Mouse (Mus musculus): Measurements from ENCODE around the gene Nfya.

Nfya gene

DNA sequence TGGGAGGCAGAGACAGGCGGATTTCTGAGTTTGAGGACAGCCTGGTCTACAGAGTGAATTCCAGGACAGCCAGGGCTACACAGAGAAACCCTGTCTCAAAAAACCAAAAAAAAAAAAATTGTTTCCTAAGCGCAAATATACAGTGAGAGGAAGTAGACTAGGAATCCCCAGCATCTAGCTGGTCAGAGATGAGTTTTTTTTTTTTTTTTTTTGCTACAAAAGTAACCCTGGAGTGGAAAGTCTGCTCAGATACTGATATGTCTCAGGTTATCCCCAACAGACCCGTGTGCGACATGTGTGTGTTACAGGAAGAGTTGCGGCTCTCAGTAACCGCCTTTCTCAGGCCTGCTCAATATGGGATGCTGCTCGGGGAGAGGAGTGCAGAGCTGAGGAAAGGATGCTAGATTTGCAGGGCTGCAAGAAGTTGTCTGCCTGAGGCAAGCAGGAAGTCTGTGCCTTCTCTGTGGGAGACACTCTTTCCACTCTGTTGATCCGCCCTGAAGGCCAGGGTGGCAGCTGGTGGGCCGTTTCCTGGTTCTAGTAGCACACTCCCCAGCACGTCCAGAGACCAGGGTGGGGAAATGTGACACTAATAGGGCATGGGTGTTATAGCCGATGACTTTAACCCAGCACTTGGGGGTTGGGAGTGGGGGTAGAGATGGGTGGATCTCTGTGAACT is 18.3 kb upstream of the Nfya start:
- DNase-seq: no peak

DNA sequence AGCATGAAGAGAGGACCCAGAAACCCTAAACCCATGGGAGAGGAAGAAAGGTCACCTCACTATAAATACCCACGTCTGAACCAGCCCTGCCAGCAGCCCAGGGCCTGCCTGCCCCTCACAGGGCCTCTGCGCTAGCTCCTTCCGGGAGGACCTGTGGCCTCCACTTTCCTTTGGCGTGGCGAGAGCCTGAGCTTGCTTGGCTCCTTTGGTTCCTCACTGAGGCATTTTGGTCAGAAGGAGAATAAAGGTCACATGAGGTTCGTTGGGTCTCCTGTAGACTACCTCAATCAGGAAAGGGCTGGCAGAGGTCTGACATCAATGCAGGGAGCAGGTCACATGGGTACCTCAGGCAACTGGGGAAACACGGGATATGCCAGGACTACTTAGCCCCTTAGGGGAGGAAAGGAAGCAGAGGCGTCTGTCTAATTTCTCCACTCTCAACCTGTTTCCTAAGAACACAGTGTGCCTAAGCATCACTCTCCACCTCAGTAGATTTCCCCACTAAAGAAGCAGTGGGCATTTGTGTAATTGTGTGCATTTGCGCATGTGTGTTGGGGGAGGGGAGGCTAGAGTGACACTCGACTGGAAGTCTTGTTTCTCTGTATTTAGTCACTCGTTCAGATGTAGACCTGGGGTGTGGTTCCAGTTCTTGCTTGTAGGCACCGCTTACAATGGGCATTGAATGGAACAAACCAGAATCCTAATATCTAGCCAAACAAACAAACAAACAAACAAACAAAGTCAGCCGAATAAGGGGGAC is 17.5 kb upstream of the Nfya start:
- DNase-seq: no peak

- no peak for DNase-seq
These were observed 16.3 kb upstream of the Nfya start for GRCm38 (mm10) chr17:48425823-48426612.

- DNase-seq: no peak
These were observed 14.5 kb upstream of the Nfya start for GRCm38 (mm10) chr17:48424237-48424636.

GRCm38 (mm10) chr17:48419571-48419970 is 9.9 kb upstream of the Nfya start:
- DNase-seq: no peak

DNA sequence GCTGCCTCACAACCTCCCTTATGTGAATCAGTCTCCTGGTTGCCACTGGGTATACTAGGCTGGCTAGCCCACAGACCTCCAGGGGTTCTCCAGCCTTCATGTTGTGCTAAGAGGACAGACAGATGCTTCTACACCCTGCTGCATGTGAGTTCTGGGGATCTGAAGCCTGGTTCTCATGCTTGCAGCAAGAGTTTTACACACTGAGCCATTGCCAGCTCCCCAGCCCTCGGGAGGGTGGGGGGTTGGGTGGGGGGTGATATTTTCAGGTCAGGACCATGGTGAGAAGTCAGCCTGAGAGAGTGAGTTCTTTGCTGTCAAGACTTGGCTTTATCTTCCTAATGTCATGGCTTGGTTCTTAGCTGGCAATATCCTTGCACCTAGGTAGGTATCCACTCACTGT is 9.1 kb upstream of the Nfya start:
- DNase-seq: peak; percentile 6

DNA sequence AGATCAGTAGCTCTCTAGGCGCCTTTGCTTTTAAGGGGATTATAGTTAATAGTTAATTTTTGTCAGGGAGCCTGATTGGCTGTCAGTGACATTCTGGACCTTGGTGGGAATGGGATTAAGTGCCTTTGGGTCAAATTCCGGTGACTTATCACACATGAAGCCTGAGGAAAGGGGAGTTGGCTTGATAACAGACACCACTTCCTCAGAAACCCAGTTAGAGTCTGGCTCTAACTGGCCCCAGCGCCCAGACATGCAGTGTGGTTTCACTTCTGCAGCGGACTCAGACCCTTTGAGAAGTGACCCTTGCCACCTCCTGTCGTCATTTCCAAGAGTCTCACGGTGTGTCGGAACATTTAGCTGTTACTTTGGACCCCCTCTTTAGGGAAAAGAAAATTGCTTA is 8.5 kb upstream of the Nfya start:
- peak; percentile 10 for DNase-seq

DNA sequence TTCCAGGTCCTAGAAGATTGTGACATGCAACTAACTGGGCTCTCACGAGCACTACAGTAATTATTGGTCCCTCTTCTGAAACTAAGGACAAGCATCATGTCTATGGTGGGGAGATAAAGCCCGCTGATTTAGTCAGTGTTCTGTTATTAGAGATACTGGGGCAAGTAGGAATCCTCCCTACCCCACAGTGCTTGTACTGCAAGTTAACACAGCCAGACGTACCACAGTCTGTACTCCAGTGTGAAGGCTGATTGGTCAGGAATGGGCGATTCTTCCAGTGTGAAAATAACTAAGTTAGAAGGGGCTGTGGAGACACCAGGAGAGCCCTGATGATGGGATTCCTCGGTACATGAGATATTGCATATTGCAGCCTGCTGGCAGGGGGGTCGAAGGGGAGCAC is 7.8 kb upstream of the Nfya start:
- peak; percentile 13 for DNase-seq

DNA sequence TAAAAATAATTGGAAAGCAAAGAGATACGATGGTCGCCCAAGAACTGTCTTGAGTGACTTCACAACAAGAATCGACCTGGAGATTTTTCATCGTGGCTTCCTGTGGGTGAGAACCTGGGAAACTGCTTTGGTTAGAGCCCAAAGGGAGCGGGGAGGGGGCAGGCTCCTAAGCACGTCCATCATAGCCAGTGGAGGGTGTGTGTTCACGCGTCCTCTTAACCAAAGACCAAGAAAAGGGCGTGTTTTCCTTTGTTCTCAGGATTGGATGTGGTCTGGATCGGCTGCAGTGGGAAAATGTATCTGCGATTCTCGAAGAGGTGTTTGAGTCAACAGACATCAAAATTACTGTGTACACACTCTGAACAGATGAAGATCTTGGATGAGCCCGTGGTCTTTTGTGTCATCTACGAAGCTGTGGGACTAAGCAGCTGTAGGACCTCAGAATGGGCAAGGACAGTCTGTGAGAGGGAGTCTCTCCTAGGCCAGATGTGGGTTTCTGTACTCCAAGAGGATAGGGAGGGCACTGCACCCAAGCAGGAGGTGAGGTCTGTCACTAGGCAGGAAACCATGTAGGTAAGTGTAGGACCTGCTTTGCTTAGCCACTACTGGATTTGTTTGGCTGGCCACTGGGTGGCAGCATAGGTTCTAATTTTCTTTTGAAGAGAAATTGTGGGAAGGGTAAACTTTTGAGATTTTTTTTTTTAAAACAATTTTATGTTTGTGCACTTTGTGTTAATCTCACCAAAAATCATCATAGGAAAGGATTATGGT is 6.9 kb upstream of the Nfya start:
- peak; percentile 62 for DNase-seq

- peak; percentile 80 for DNase-seq
These were observed 6.3 kb upstream of the Nfya start for GRCm38 (mm10) chr17:48416011-48416410.

- peak; percentile 62 for DNase-seq
These were observed 1.5 kb upstream of the Nfya start for GRCm38 (mm10) chr17:48411241-48411640.

DNA sequence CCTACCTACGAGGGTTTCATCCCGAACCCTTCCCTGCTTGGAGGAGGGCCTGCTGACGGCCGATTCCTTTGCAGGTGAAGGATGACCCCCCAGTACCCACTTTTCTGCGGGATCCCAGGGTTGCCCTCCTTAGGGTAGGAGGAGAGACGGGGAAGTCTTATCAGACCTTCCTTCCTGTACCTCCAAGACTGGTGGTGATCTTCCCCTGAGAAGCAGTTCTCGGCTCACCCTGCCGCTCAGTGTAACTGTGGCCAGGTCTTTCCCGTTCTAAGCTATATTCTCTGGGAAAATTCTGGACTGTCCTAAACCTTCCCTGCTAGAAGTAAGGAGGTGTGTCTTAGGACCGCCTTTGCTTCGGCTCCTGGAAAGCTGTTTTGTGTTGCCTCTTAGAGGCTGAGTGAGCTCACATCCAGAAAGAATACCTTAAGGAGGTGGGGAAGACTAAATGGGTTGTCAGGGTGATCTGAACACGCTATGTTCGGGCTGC is 636 bp upstream of the Nfya start:
- no peak for DNase-seq

GRCm38 (mm10) chr17:48408526-48409291 is 997 bp downstream of the Nfya start:
- peak; percentile 82 for DNase-seq

GRCm38 (mm10) chr17:48407910-48408525 is 1.7 kb downstream of the Nfya start:
- DNase-seq: no peak

GRCm38 (mm10) chr17:48407154-48407553 is 2.6 kb downstream of the Nfya start:
- peak; percentile 44 for DNase-seq

GRCm38 (mm10) chr17:48404706-48405105 is 5.0 kb downstream of the Nfya start:
- no peak for DNase-seq

DNA sequence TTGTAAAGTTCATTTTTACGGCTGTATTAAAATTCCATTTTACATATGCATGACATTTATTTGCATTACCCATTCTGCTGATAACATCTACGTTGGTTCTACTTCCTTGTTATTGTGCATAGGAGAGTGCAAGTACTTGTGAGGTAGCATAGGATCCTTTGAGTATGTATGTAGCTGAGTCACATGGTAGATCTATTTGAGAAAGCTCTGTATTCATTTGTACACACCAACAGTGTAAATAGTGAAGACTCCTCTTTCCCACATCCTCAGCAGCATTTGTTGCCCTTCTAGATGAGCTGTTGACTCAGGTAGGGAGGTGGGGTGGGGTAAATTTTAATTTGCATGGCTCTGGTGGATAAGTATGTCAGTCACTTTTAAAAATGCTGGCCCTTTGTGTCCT is 5.9 kb downstream of the Nfya start:
- no peak for DNase-seq

GRCm38 (mm10) chr17:48402751-48403150 is 7.0 kb downstream of the Nfya start:
- no peak for DNase-seq

DNA sequence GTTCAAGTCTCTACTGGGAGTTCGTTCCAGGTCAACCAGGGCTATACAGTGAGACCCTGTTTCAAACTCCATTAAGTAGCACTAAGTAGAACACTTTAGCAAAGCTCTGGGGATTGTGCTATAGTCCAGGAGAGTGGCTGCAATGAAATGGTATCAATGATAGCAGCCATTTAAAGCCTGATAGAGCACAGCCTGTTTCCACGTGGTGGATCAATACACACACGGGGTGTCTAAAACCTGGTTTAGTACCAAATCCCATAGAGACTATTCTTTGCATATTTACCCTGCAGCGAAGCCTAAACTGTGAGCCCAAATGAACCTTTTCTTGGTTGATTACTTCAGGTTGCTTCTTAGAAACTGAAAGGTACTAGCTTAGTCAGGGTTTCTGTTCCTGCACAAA is 8.0 kb downstream of the Nfya start:
- DNase-seq: no peak

GRCm38 (mm10) chr17:48392616-48393015 is 17.1 kb downstream of the Nfya start:
- no peak for DNase-seq

- no peak for DNase-seq
These were observed 18.3 kb downstream of the Nfya start for GRCm38 (mm10) chr17:48391446-48391845.

GRCm38 (mm10) chr17:48389442-48389841 is 20.3 kb downstream of the Nfya start:
- DNase-seq: no peak

All from cerebellum, adult 9-10 months (tissue).